Mouse (Mus musculus): ENCODE measurements at regions not wholly inside any gene's neighbourhood (a gene's known extent, or its start where the extent isn't known, plus 50 kb on each side); places are given as distances from the start of the nearest gene placed in this dataset.

DNA sequence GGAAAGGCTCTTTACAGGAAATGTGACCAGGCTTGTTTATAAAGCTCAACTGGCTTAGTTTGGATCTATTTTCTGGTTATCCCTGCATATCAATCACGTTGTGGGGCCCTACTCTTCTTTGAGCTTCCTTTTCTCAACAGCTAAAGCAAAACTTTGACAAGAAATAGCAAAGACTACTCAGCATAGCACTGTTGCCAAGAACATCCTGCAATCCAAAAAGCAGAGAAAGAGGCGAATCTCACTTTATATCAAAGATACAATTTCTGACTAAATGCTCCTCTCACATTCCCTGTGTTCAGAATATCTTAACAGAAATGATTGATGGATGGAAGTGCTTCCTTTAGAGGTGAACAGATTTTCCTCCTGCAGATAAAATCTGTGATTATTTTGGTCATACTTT is 666.1 kb downstream of the Efnb2 start:
- TF ChIP-seq POLR2A (IDR thresholded peaks at IDR 0.05; ENCODE audit: borderline replicate concordance, extremely low read depth, insufficient read depth, insufficient read length, poor library complexity, severe bottlenecking) (no peak), CTCF (IDR thresholded peaks at IDR 0.05; ENCODE audit: borderline replicate concordance, extremely low read depth, insufficient read depth, insufficient read length) (no peak)
